ENCODE assay signal across 10 mouse cellular contexts in genomic region chr7:142293851-142294250, GRCm38 (mm10). TPM values are rescaled to one million over a fixed set of nuclear protein-coding genes. Genes with fewer than 3 reads are reported as not detected.
DNase-seq lines count a peak whose midpoint lies in the region; ATAC-seq and TF ChIP-seq lines count a peak whose summit lies in the region.
"Not testable (repeated sequence)": the region's sequence is repeated elsewhere in the genome, so short reads cannot be mapped to it uniquely, and the experiment has no call there.
"Had no signal": no experiment of that assay in that cellular context is flagged by ENCODE, and none has a peak within 500 bp of the region (broad histone marks: within the 10 kb centered on the region; RNA-seq: fewer than 3 reads in every experiment).

No protein-coding gene starts in this region.

- H3K4me3 ChIP-seq in intestine, embryonic 14.5 days (ENCODE audit: low read depth, low read length); limb, embryonic 11.5 days (ENCODE audit: low read depth, low read length); midbrain, embryonic 10.5 days; small intestine, adult 2 months (ENCODE audit: low read depth, low read length): not testable (repeated sequence)

- WGBS in intestine, embryonic 14.5 days = 2% methylated on average over 2 of the region's 2 CpGs
- WGBS in limb, embryonic 11.5 days = 0% methylated on average over 2 of the region's 2 CpGs
- 2% methylated on average over 2 of the region's 2 CpGs for WGBS in midbrain, embryonic 10.5 days
- 4% methylated on average over 2 of the region's 2 CpGs for WGBS in small intestine, adult 2 months

- in situ Hi-C loops in Patski (cut with MboI; ENCODE audit: low pct_unique_long_range_greater_than_20kb) = not testable (repeated sequence)

- not testable (repeated sequence) for H3K36me3 ChIP-seq in intestine, embryonic 14.5 days (ENCODE audit: control insufficient read depth, insufficient read depth, low read length); limb, embryonic 11.5 days (ENCODE audit: control insufficient read depth, insufficient read depth, low read length); midbrain, embryonic 10.5 days; small intestine, adult 2 months (ENCODE audit: control insufficient read depth, insufficient read depth, low read length)

- not testable (repeated sequence) for H3K27me3 ChIP-seq in Patski; intestine, embryonic 14.5 days (replicated peaks; ENCODE audit: control insufficient read depth, insufficient read depth, low read length); limb, embryonic 11.5 days (ENCODE audit: control insufficient read depth, insufficient read depth, low read length); midbrain, embryonic 10.5 days (ENCODE audit: low read depth, poor library complexity, severe bottlenecking); small intestine, adult 2 months (ENCODE audit: control insufficient read depth, insufficient read depth, low read length)

- not testable (repeated sequence) for H3K4me1 ChIP-seq in intestine, embryonic 14.5 days (replicated peaks; ENCODE audit: control insufficient read depth, insufficient read depth, low read length); limb, embryonic 11.5 days (ENCODE audit: control insufficient read depth, insufficient read depth, low read length); midbrain, embryonic 10.5 days; small intestine, adult 2 months (ENCODE audit: control insufficient read depth, insufficient read depth, insufficient read length, low read length)

- not testable (repeated sequence) for DNase-seq in Patski (ENCODE audit: low read depth, low spot score)
- peak; percentile 56 to 65 for DNase-seq in cerebellum, postnatal 10 days
- DNase-seq in intestine, embryonic 14.5 days (ENCODE audit: low spot score) = peak; percentile 62
- DNase-seq in limb, embryonic 11.5 days (ENCODE audit: low spot score) = peak; percentile 61
- peak; percentile 34 for DNase-seq in midbrain, embryonic 10.5 days (ENCODE audit: low spot score)

- ATAC-seq in Patski; intestine, embryonic 14.5 days (replicated peaks; ENCODE audit: low FRiP score, low TSS enrichment, low read depth); limb, embryonic 11.5 days (ENCODE audit: insufficient number of reproducible peaks, low FRiP score, low TSS enrichment, low read depth): not testable (repeated sequence)
- ATAC-seq in frontal cortex, adult (ENCODE audit: low TSS enrichment) = 0 out of 2 replicates have a peak, but pooled peaks have one; percentile 50

- H3K27ac ChIP-seq in intestine, embryonic 14.5 days (ENCODE audit: low read depth); limb, embryonic 11.5 days (replicated peaks; ENCODE audit: low read depth, low read length); midbrain, embryonic 10.5 days (replicated peaks); small intestine, adult 2 months (ENCODE audit: insufficient read depth, low read depth, low read length): not testable (repeated sequence)

- POLR2A ChIA-PET in Patski (lab: Charles Lee) = interaction anchor here (0.6 kb wide), 1 partner anchor 633 kb away, joined by 8 read pairs; no protein-coding TSS in a partner anchor

- CTCF ChIA-PET in Patski (lab: Charles Lee) = interaction anchor here (0.9 to 1.3 kb wide), 4 partner anchors 10 to 41 kb away, joined by 3 to 4 read pairs (median 4); no protein-coding TSS in a partner anchor

- H3K4me2 ChIP-seq in intestine, embryonic 14.5 days (ENCODE audit: low read length); limb, embryonic 11.5 days (ENCODE audit: low read depth, severe bottlenecking): not testable (repeated sequence)

- H3K9ac ChIP-seq in intestine, embryonic 14.5 days (ENCODE audit: low read length); limb, embryonic 11.5 days (ENCODE audit: low read length): not testable (repeated sequence)

- H3K9me3 ChIP-seq in intestine, embryonic 14.5 days (ENCODE audit: control insufficient read depth, low read length); limb, embryonic 11.5 days (ENCODE audit: control insufficient read depth, low read length); midbrain, embryonic 10.5 days (replicated peaks): not testable (repeated sequence)

- TF ChIP-seq POLR2A in small intestine, adult 2 months (IDR thresholded peaks at IDR 0.05; ENCODE audit: low read depth, low read length) = not testable (repeated sequence)

- peak; percentile 62 for TF ChIP-seq CTCF in Patski (IDR thresholded peaks at IDR 0.05)
- peak; percentile 49; the same call in 1 of the 2 replicates for TF ChIP-seq CTCF in small intestine, adult 2 months (IDR thresholded peaks at IDR 0.05; ENCODE audit: extremely low read depth, insufficient read length, insufficient replicate concordance, low read depth, low read length)

RNA-seq across cellular contexts. Expression of gene Krtap5-1, which starts 3.1 kb away (rescaled TPM):
- polyA plus RNA-seq in Patski (2021) = not detected
- 0.42 TPM in 1 of 2 replicates, not detected in the other for polyA plus RNA-seq in intestine, embryonic 14.5 days (2014; fragmentation: Nextera tagmentation; extraction: Ambion mirVana)
- polyA plus RNA-seq in limb, embryonic 11.5 days (2014; fragmentation: Nextera tagmentation; extraction: Ambion mirVana) = not detected in 2 replicates
- polyA plus RNA-seq in midbrain, embryonic 10.5 days (2016; fragmentation: Nextera tagmentation; extraction: Ambion mirVana) = not detected in 2 replicates
- polyA plus RNA-seq in small intestine, adult 2 months (2012; rRNA removed) = not detected in 2 replicates
- polyA plus RNA-seq: forebrain, embryonic 13.5 days; heart, embryonic 11.5 days; liver, embryonic 15.5 days had no signal

RNA-seq across cellular contexts. Expression of gene Krtap5-4, which starts 9.5 kb away (rescaled TPM):
- polyA plus RNA-seq in Patski (2021) = not detected
- not detected in 2 replicates for polyA plus RNA-seq in intestine, embryonic 14.5 days (2014; fragmentation: Nextera tagmentation; extraction: Ambion mirVana)
- not detected in 2 replicates for polyA plus RNA-seq in limb, embryonic 11.5 days (2014; fragmentation: Nextera tagmentation; extraction: Ambion mirVana)
- not detected in 2 replicates for polyA plus RNA-seq in midbrain, embryonic 10.5 days (2016; fragmentation: Nextera tagmentation; extraction: Ambion mirVana)
- not detected in 2 replicates for polyA plus RNA-seq in small intestine, adult 2 months (2012; rRNA removed)
- polyA plus RNA-seq: forebrain, embryonic 13.5 days; liver, embryonic 15.5 days had no signal

RNA-seq across cellular contexts. Expression of gene Gm4559, which starts 19.7 kb away (rescaled TPM):
- polyA plus RNA-seq in Patski (2021) = not detected
- polyA plus RNA-seq in intestine, embryonic 14.5 days (2014; fragmentation: Nextera tagmentation; extraction: Ambion mirVana) = not detected in 2 replicates
- polyA plus RNA-seq in limb, embryonic 11.5 days (2014; fragmentation: Nextera tagmentation; extraction: Ambion mirVana) = not detected in 2 replicates
- not detected in 2 replicates for polyA plus RNA-seq in midbrain, embryonic 10.5 days (2016; fragmentation: Nextera tagmentation; extraction: Ambion mirVana)
- not detected in 2 replicates for polyA plus RNA-seq in small intestine, adult 2 months (2012; rRNA removed)
- polyA plus RNA-seq: forebrain, embryonic 13.5 days; heart, embryonic 11.5 days; liver, embryonic 15.5 days had no signal

RNA-seq across cellular contexts. Expression of gene Gm2431, which starts 35.7 kb away (rescaled TPM):
- polyA plus RNA-seq in Patski (2021) = not detected
- not detected in 2 replicates for polyA plus RNA-seq in intestine, embryonic 14.5 days (2014; fragmentation: Nextera tagmentation; extraction: Ambion mirVana)
- polyA plus RNA-seq in limb, embryonic 11.5 days (2014; fragmentation: Nextera tagmentation; extraction: Ambion mirVana) = not detected in 2 replicates
- not detected in 2 replicates for polyA plus RNA-seq in midbrain, embryonic 10.5 days (2016; fragmentation: Nextera tagmentation; extraction: Ambion mirVana)
- not detected in 2 replicates for polyA plus RNA-seq in small intestine, adult 2 months (2012; rRNA removed)
- polyA plus RNA-seq: forebrain, embryonic 13.5 days; heart, embryonic 11.5 days; liver, embryonic 15.5 days had no signal

RNA-seq across cellular contexts. Expression of gene Gm40460, which starts 53.0 kb away (rescaled TPM):
- not detected for polyA plus RNA-seq in Patski (2021)
- polyA plus RNA-seq in intestine, embryonic 14.5 days (2014; fragmentation: Nextera tagmentation; extraction: Ambion mirVana) = not detected in 2 replicates
- polyA plus RNA-seq in limb, embryonic 11.5 days (2014; fragmentation: Nextera tagmentation; extraction: Ambion mirVana) = not detected in 2 replicates
- not detected in 2 replicates for polyA plus RNA-seq in midbrain, embryonic 10.5 days (2016; fragmentation: Nextera tagmentation; extraction: Ambion mirVana)
- not detected in 2 replicates for polyA plus RNA-seq in small intestine, adult 2 months (2012; rRNA removed)
- polyA plus RNA-seq: forebrain, embryonic 13.5 days; heart, embryonic 11.5 days; liver, embryonic 15.5 days had no signal
